Mouse (Mus musculus): ENCODE results near the gene Gm17428. TPM values are rescaled to one million over a fixed set of nuclear protein-coding genes. Genes with fewer than 3 reads are reported as not detected.

Gene Gm17428
- total and polyA plus RNA-seq, 3 experiments = not detected

DNA sequence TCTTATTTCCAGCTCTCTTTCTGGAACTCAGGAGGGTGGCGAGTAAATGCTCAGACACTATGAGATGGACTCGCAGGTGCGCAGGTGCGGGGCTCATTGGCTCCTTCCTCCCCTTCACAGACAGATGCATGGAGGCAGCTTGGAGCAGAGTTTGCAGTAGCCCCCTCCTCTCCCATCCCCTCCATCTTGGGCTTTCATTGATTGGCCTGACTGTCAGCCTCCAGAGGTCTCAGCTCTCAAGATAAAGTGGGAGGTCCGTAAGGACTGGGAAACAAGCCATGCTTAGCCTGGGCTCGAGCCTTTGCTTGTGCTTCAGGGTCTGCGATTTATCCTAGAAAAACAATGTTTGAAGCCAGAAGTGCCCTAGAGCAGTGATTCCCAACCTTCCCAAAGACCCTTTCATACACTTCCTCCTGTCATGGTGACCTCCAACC lies 26.0 kb downstream of the Gm17428 start:
- in situ Hi-C loops (cut with MboI; ENCODE audit: low pct_ligation_motif_present, low pct_unique_long_range_greater_than_20kb, low sequenced_read_pairs) (no loop called here), dilution Hi-C loops (cut with MboI; ENCODE audit: extremely low pct_ligation_motif_present, extremely low pct_unique_long_range_greater_than_20kb, low sequenced_read_pairs) (no loop called here)
- H3K79me2 ChIP-seq (replicated peaks; ENCODE audit: control insufficient read depth, extremely low read depth, insufficient read depth, poor library complexity, severe bottlenecking) = no peaks in the 10 kb centered on the region
- H3K27me3 ChIP-seq (replicated peaks) = peaks cover 58% of the 10 kb centered on the region
- H3K9ac ChIP-seq (ENCODE audit: insufficient read depth, low read depth) = no peak overlapping the region
- H3K36me3 ChIP-seq (replicated peaks in 1 of 2; ENCODE audit: control insufficient read depth in 1 of 2, insufficient read depth in 1 of 2, low read length in 1 of 2) = no peaks in the 10 kb centered on the region
- peaks cover 6% of the 10 kb centered on the region for H3K9me3 ChIP-seq (replicated peaks; ENCODE audit: low read length)
- no peak overlapping the region for H3K27ac ChIP-seq (ENCODE audit: insufficient read depth, low read depth)
- H3K4me2 ChIP-seq (ENCODE audit: insufficient read depth, low read depth, poor library complexity, severe bottlenecking) = no peak overlapping the region
- H3K4me1 ChIP-seq (ENCODE audit: control insufficient read depth in 1 of 2, insufficient read depth in 2 of 2) = no peaks in the 10 kb centered on the region
- TF ChIP-seq EP300 (IDR thresholded peaks at IDR 0.05; ENCODE audit: low read length) = no peak
- DNase-seq (ENCODE audit: extremely low read depth) = no peak
- no peak overlapping the region for H3K4me3 ChIP-seq (replicated peaks in 1 of 3; ENCODE audit: low read depth in 2 of 3, low read length in 2 of 3, poor library complexity in 1 of 3)

DNA sequence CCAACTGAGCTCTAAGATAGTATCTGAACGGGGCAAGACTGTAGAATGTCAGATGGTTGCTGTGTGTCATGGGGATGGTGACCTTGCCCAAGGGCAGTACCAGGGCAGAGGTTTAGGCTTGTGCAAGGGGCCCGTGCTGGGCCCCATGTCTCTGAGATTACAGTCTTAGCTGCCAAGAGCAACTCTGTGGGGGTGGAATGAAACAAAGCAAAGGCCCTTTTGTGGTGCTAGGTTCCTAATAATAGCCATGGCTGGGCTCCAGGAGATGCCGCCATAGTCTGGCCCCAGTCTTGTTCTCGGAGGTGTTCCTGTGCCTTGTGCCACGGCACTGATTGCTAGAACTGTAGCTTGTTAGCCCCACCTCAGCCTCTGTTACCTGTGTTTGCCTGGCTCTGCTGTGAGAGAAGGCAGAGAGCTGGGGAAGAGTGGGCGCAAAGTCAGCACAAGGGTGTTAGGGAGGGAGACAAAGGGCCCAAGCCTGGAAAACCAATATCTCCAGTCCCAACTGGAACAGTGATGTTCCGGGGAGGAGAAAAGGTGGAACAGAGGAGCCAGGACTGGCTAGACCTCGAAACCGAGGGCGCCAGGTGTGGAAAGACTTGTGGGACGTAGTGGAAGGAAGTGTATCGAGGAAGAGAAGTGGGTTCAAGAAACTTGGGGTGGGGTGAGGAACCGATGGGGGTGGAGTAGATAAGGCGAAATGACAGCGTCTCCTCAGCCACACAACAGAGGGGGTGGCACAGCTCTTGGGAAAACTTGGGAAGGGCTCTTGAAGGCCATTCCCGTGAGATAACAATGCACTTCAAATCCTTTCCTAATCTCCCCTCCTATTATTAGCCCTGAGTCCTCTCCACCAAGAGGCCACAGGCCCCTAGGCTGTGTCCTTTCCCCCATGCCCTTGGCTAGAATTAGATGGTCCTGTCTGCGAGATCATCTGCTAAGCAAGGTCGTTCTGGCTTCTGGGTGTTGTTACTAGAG lies 27.4 kb downstream of the Gm17428 start:
- Histone ChIP-seq H3K4me3 (replicated peaks in 1 of 3; ENCODE audit: low read depth in 2 of 3, low read length in 2 of 3, poor library complexity in 1 of 3) (no peak overlapping the region), H3K4me1 (ENCODE audit: control insufficient read depth in 1 of 2, insufficient read depth in 2 of 2) (no peaks in the 10 kb centered on the region), H3K4me2 (ENCODE audit: insufficient read depth, low read depth, poor library complexity, severe bottlenecking) (no peak overlapping the region), H3K79me2 (replicated peaks; ENCODE audit: control insufficient read depth, extremely low read depth, insufficient read depth, poor library complexity, severe bottlenecking) (no peaks in the 10 kb centered on the region), H3K27me3 (replicated peaks) (peaks cover 54% of the 10 kb centered on the region), H3K36me3 (replicated peaks in 1 of 2; ENCODE audit: control insufficient read depth in 1 of 2, insufficient read depth in 1 of 2, low read length in 1 of 2) (no peaks in the 10 kb centered on the region), H3K27ac (ENCODE audit: insufficient read depth, low read depth) (no peak overlapping the region), H3K9me3 (replicated peaks; ENCODE audit: low read length) (peaks cover 6% of the 10 kb centered on the region), H3K9ac (ENCODE audit: insufficient read depth, low read depth) (no peak overlapping the region)
- DNase-seq (ENCODE audit: extremely low read depth) = no peak
- in situ Hi-C loops (cut with MboI; ENCODE audit: low pct_ligation_motif_present, low pct_unique_long_range_greater_than_20kb, low sequenced_read_pairs) = no loop called here
- dilution Hi-C loops (cut with MboI; ENCODE audit: extremely low pct_ligation_motif_present, extremely low pct_unique_long_range_greater_than_20kb, low sequenced_read_pairs) = no loop called here
- TF ChIP-seq MXI1 (IDR thresholded peaks at IDR 0.05; ENCODE audit: low read depth, low read length) = no peak
- TF ChIP-seq MAX (IDR thresholded peaks at IDR 0.05; ENCODE audit: low read length) = no peak
- no peak for TF ChIP-seq TBP (conservative IDR thresholded peaks at IDR 0.05; ENCODE audit: low read depth, low read length)
- TF ChIP-seq RAD21 (IDR thresholded peaks at IDR 0.05; ENCODE audit: low read depth, low read length) = no peak
- no peak for TF ChIP-seq SIN3A (IDR thresholded peaks at IDR 0.05; ENCODE audit: low read length)
- no peak for TF ChIP-seq ZC3H11A (IDR thresholded peaks at IDR 0.05; ENCODE audit: low read depth, low read length)
- TF ChIP-seq CHD1 (IDR thresholded peaks at IDR 0.05; ENCODE audit: low read depth, low read length) = no peak
- no peak for TF ChIP-seq HCFC1 (IDR thresholded peaks at IDR 0.05; ENCODE audit: low read depth, low read length)
- no peak for TF ChIP-seq ZNF384 (IDR thresholded peaks at IDR 0.05; ENCODE audit: low read depth, low read length)
- no peak for TF ChIP-seq ELF1 (IDR thresholded peaks at IDR 0.05; ENCODE audit: low read depth, low read length)
- no peak for TF ChIP-seq CTCF (conservative IDR thresholded peaks at IDR 0.05 in 1 of 2, IDR thresholded peaks at IDR 0.05 in 1 of 2; ENCODE audit: low read depth in 2 of 2, low read length in 2 of 2)
- TF ChIP-seq GABPA (IDR thresholded peaks at IDR 0.05; ENCODE audit: insufficient replicate concordance, low read depth, low read length) = no peak
- no peak for TF ChIP-seq MAZ (IDR thresholded peaks at IDR 0.05; ENCODE audit: low read depth, low read length)
- TF ChIP-seq UBTF (IDR thresholded peaks at IDR 0.05; ENCODE audit: low read depth, low read length) = no peak
- TF ChIP-seq MAFK (IDR thresholded peaks at IDR 0.05; ENCODE audit: insufficient replicate concordance, low read length) = no peak
- no peak for TF ChIP-seq E2F4 (IDR thresholded peaks at IDR 0.05; ENCODE audit: insufficient replicate concordance, low read depth, low read length)
- no peak for TF ChIP-seq TCF12 (IDR thresholded peaks at IDR 0.05; ENCODE audit: low read depth, low read length)
- TF ChIP-seq SMC3 (IDR thresholded peaks at IDR 0.05; ENCODE audit: low read depth, low read length) = no peak

Measured in CH12.LX (cell line).